Mouse (Mus musculus): Measurements from ENCODE around the gene Ubash3b. TPM values are rescaled to one million over a fixed set of nuclear protein-coding genes. Genes with fewer than 3 reads are reported as not detected.

Ubash3b gene
- polyA plus RNA-seq, 1 experiment: 39.3 TPM

DNA sequence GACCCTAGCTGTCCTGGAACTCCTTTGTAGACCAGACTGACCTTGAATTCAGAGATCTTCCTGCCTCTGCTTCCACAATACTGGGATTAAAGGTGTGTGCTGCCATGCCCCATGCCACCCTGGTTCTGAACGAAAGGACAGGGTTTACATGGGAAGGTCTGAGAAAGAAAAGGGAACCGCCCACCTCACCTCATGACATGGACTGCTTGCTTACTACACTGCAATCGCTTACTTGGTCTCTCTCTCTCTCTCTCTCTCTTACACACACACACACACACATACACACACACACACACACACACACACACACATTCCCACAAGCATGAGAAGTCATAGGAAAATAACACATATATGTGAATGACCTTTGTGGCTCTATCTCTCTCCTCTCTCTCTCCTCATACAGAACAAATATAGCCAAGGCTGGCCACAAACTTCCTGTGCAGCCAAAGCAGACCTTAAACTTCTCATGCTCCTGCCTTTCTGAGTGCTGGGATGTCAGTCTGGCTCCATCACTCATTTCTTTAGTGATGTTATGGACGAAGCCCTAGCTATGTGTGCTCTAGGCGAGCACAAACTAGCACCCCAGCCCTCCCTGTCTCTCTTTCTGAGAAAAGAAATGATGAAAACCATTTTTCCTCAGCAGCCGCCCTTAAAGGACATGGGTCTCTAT is 78.0 kb downstream of the Ubash3b start:
- H3K27ac ChIP-seq (ENCODE audit: insufficient read depth, low read length): peak overlapping the region; percentile 32; the same call in 1 of the 2 replicates
- WGBS: 84% methylated on average over 6 of the region's 6 CpGs
- no peak overlapping the region for H3K4me3 ChIP-seq (replicated peaks; ENCODE audit: insufficient read depth, low read depth, low read length)
- no peaks in the 10 kb centered on the region for H3K27me3 ChIP-seq (ENCODE audit: control insufficient read depth, insufficient read depth, low read length)
- peaks cover 43% of the 10 kb centered on the region for H3K4me1 ChIP-seq (ENCODE audit: control insufficient read depth, insufficient read depth, low read length)
- TF ChIP-seq POLR2A (IDR thresholded peaks at IDR 0.05; ENCODE audit: borderline replicate concordance, insufficient read depth, low read length) (no peak), CTCF (IDR thresholded peaks at IDR 0.05; ENCODE audit: borderline replicate concordance, insufficient read depth, low read depth, low read length) (no peak)
- no peak for DNase-seq

DNA sequence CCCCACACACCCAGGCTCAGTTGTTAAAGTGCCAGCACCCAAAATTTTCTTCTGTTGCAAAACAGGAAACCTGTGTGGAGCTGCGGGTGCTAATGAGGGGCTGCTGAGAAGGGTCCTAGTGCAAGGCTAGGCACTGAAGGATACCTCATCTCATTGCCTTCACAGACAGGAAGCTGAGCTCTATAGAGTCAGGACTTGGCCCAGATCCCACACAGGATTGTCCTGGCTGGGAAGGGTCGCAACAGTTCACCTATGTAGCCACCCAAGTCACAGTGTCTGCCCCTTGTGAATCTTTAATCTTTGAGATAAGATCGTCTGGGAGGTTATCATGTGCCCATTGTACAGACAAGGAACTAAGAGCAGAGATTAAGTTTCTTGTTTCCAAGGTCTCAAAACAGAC is 78.6 kb downstream of the Ubash3b start:
- H3K27me3 ChIP-seq (ENCODE audit: control insufficient read depth, insufficient read depth, low read length): no peaks in the 10 kb centered on the region
- no peak overlapping the region for H3K27ac ChIP-seq (ENCODE audit: insufficient read depth, low read length)
- H3K4me3 ChIP-seq (replicated peaks; ENCODE audit: insufficient read depth, low read depth, low read length): no peak overlapping the region
- WGBS: 87% methylated on average over 3 of the region's 3 CpGs
- TF ChIP-seq CTCF (IDR thresholded peaks at IDR 0.05; ENCODE audit: borderline replicate concordance, insufficient read depth, low read depth, low read length): no peak
- no peak for TF ChIP-seq POLR2A (IDR thresholded peaks at IDR 0.05; ENCODE audit: borderline replicate concordance, insufficient read depth, low read length)
- DNase-seq: no peak
- H3K4me1 ChIP-seq (ENCODE audit: control insufficient read depth, insufficient read depth, low read length): peaks cover 49% of the 10 kb centered on the region

GRCm38 (mm10) chr9:41080877-41081276 is 80.6 kb downstream of the Ubash3b start:
- H3K27me3 ChIP-seq (ENCODE audit: control insufficient read depth, insufficient read depth, low read length): no peaks in the 10 kb centered on the region
- no peak overlapping the region for H3K4me3 ChIP-seq (replicated peaks; ENCODE audit: insufficient read depth, low read depth, low read length)
- TF ChIP-seq POLR2A (IDR thresholded peaks at IDR 0.05; ENCODE audit: borderline replicate concordance, insufficient read depth, low read length) (no peak), CTCF (IDR thresholded peaks at IDR 0.05; ENCODE audit: borderline replicate concordance, insufficient read depth, low read depth, low read length) (no peak)
- DNase-seq: peak; percentile 67 to 72
- WGBS: 45% methylated on average over 5 of the region's 5 CpGs
- 0 out of 2 replicates have a peak overlapping the region, but pooled peaks have one; percentile 10 for H3K27ac ChIP-seq (ENCODE audit: insufficient read depth, low read length)
- H3K4me1 ChIP-seq (ENCODE audit: control insufficient read depth, insufficient read depth, low read length): peaks cover 62% of the 10 kb centered on the region

GRCm38 (mm10) chr9:41079428-41080155 is 81.9 kb downstream of the Ubash3b start:
- TF ChIP-seq POLR2A (IDR thresholded peaks at IDR 0.05; ENCODE audit: borderline replicate concordance, insufficient read depth, low read length) (no peak), CTCF (IDR thresholded peaks at IDR 0.05; ENCODE audit: borderline replicate concordance, insufficient read depth, low read depth, low read length) (no peak)
- Histone ChIP-seq H3K27me3 (ENCODE audit: control insufficient read depth, insufficient read depth, low read length) (no peaks in the 10 kb centered on the region), H3K4me1 (ENCODE audit: control insufficient read depth, insufficient read depth, low read length) (peaks cover 58% of the 10 kb centered on the region), H3K4me3 (replicated peaks; ENCODE audit: insufficient read depth, low read depth, low read length) (no peak overlapping the region), H3K27ac (ENCODE audit: insufficient read depth, low read length) (0 out of 2 replicates have a peak overlapping the region, but pooled peaks have one; percentile 20)
- 61% methylated on average over 14 of the region's 14 CpGs for WGBS
- DNase-seq: peak in 1 of 2 experiments; percentile 39

DNA sequence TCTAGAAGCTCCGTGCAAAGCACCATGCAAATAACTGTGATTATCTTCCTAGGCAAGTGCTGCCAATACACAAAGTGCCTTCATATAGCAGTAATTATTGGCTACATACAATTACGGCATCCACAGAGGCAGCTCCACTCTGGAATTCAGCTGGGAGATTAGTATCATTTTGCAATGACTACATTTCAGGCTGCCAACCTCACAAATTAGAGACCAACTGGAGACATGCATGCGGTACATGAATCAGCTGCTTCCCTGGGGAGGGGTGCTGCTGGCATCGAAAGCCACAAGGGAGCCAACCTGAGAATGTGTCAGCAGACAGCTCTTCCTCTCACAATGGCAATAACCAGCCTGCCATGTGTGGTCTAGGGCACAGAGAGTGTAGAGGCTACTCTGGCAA is 83.3 kb downstream of the Ubash3b start:
- peak; percentile 59 to 74 for DNase-seq
- 26% methylated on average over 4 of the region's 4 CpGs for WGBS
- no peaks in the 10 kb centered on the region for H3K27me3 ChIP-seq (ENCODE audit: control insufficient read depth, insufficient read depth, low read length)
- H3K4me3 ChIP-seq (replicated peaks; ENCODE audit: insufficient read depth, low read depth, low read length): no peak overlapping the region
- peak overlapping the region; percentile 50; the same call in 1 of the 2 replicates for H3K27ac ChIP-seq (ENCODE audit: insufficient read depth, low read length)
- peaks cover 51% of the 10 kb centered on the region for H3K4me1 ChIP-seq (ENCODE audit: control insufficient read depth, insufficient read depth, low read length)
- TF ChIP-seq CTCF (IDR thresholded peaks at IDR 0.05; ENCODE audit: borderline replicate concordance, insufficient read depth, low read depth, low read length) (no peak), POLR2A (IDR thresholded peaks at IDR 0.05; ENCODE audit: borderline replicate concordance, insufficient read depth, low read length) (no peak)

DNA sequence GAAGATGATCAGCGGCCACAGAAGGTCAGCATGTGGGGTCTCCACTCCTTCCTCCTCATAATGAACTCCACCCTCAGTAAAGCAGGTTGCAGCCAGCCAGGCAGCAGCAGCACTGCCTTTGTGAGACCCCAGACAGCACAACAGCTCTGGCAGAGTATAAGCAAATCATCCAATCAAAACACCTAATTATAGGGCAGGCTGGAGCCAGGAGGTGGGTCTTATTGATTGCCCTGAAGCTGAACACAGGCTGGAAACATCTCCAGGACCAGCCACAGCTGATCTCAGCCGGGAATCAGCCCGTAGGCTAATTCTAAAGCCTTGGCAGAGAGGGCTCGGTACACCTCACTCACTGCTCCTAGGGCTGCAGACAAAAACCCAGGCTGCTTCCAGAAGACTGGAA is 85.3 kb downstream of the Ubash3b start:
- Histone ChIP-seq H3K27ac (ENCODE audit: insufficient read depth, low read length) (no peak overlapping the region), H3K27me3 (ENCODE audit: control insufficient read depth, insufficient read depth, low read length) (no peaks in the 10 kb centered on the region), H3K4me1 (ENCODE audit: control insufficient read depth, insufficient read depth, low read length) (peaks cover 43% of the 10 kb centered on the region), H3K4me3 (replicated peaks; ENCODE audit: insufficient read depth, low read depth, low read length) (no peak overlapping the region)
- TF ChIP-seq POLR2A (IDR thresholded peaks at IDR 0.05; ENCODE audit: borderline replicate concordance, insufficient read depth, low read length): no peak
- TF ChIP-seq CTCF (IDR thresholded peaks at IDR 0.05; ENCODE audit: borderline replicate concordance, insufficient read depth, low read depth, low read length): no peak
- WGBS: 42% methylated on average over 4 of the region's 4 CpGs
- DNase-seq: no peak

DNA sequence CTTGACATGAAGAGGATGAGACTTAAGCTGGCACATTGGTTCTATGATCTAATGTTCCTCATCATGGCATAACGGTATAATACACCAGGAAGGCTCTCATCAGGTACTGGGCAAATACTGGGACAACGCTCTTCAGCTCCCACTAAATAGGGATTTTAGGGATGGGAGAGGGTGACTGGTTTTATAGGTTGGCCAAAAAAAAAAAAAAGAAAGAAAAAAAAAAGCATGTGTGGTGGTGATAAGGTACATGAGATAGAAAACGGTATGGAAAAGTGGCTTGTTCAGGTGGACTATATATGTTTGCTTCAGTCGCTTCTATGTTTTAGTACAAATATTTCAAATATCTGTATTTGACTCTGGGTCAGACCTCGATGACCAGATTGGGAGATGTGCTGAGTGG is 86.0 kb downstream of the Ubash3b start:
- Histone ChIP-seq H3K4me1 (ENCODE audit: control insufficient read depth, insufficient read depth, low read length) (peaks cover 43% of the 10 kb centered on the region), H3K27ac (ENCODE audit: insufficient read depth, low read length) (no peak overlapping the region), H3K27me3 (ENCODE audit: control insufficient read depth, insufficient read depth, low read length) (no peaks in the 10 kb centered on the region), H3K4me3 (replicated peaks; ENCODE audit: insufficient read depth, low read depth, low read length) (no peak overlapping the region)
- no peak for TF ChIP-seq POLR2A (IDR thresholded peaks at IDR 0.05; ENCODE audit: borderline replicate concordance, insufficient read depth, low read length)
- 96% methylated on average over 5 of the region's 5 CpGs for WGBS
- no peak for DNase-seq
